16 mouse cellular contexts compared by ENCODE assay signal in the genomic region with DNA sequence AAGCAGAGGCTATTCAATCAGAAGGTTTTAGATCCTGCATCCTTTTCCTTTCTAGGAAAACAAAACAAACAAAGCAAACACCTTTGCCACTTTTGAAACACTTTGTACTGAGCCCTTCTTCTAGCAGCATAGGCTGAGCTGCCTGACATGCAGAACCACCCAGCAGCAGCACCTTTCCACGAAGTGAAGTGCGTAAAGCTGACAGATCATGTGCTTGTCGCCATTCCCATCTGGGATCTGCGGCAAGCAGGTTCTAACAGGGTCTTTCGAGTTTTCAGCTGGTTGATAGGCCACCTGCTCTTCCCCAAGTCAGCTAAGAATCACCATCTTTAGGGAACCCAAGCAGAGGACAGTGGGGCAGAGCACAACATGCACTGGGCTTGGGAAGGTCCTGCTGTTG.
"Had no signal": no experiment of that assay in that cellular context is flagged by ENCODE, and none has a peak within 500 bp of the region (broad histone marks: within the 10 kb centered on the region; RNA-seq: fewer than 3 reads in every experiment).

No protein-coding gene starts in this region.

- H3K27me3 ChIP-seq: limb, embryonic 13.5 days; midbrain, embryonic 12.5 days; midbrain, embryonic 15.5 days; neural tube, embryonic 13.5 days had no signal

- H3K4me2 ChIP-seq: limb, embryonic 13.5 days; liver, embryonic 13.5 days; midbrain, embryonic 12.5 days; midbrain, embryonic 15.5 days; neural tube, embryonic 13.5 days had no signal

- H3K36me3 ChIP-seq: limb, embryonic 10.5 days; liver, embryonic 13.5 days; midbrain, embryonic 12.5 days; midbrain, embryonic 15.5 days had no signal

- DNase-seq: kidney, adult 2 months; kidney, postnatal 10 days; kidney, postnatal 36 days; liver; liver, embryonic 13.5 days; lung, adult 2 months; lung, postnatal 14 days; lung, postnatal 4 days; thymus, postnatal 25 days had no signal

- H3K9ac ChIP-seq: limb, embryonic 13.5 days; liver, embryonic 13.5 days; midbrain, embryonic 12.5 days; midbrain, embryonic 15.5 days; neural tube, embryonic 13.5 days had no signal

- H3K9me3 ChIP-seq: limb, embryonic 10.5 days; limb, embryonic 13.5 days; liver, embryonic 13.5 days; midbrain, embryonic 12.5 days; midbrain, embryonic 15.5 days; neural tube, embryonic 13.5 days had no signal

- H3K4me1 ChIP-seq: midbrain, embryonic 15.5 days had no signal

- H3K27ac ChIP-seq: limb, embryonic 10.5 days; limb, embryonic 13.5 days; liver, embryonic 13.5 days; midbrain, embryonic 12.5 days; midbrain, embryonic 15.5 days; neural tube, embryonic 13.5 days had no signal

- H3K4me3 ChIP-seq: limb, embryonic 10.5 days; limb, embryonic 13.5 days; liver, embryonic 13.5 days; midbrain, embryonic 12.5 days; midbrain, embryonic 15.5 days; myocyte; neural tube, embryonic 13.5 days had no signal

- ATAC-seq: intestine, postnatal 0 days; midbrain, embryonic 15.5 days had no signal
